Mouse (Mus musculus) Muller cell, postnatal 12 days (primary cell): ENCODE results near the gene Lrrc1.

ENCODE experiments used
- DNase-seq: peaks from one replicate; pipeline ENCODE4 v3.0.0-alpha.2; 2015; ENCODE audit errors: inconsistent ontology term

The Lrrc1 gene

DNA sequence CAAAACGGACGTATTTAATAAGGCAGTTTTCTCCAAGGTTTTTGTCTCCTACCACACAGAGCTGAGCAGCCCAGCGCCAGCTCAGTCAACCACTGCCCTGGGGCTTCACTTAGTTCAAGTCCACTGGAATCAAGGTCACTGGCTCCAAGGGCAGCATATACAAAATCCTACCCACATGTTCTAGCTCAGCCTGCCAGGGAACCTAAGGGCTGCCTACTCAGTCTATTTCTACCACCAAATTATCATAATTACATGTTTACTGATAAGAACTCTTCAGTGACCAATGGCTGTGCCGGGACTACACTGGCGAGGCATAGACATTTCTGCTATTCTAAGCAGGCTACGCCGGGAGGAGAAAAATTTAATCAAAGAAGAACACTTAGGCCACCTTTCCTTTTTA lies 80.8 kb downstream of the Lrrc1 start:
- no peak for DNase-seq

DNA sequence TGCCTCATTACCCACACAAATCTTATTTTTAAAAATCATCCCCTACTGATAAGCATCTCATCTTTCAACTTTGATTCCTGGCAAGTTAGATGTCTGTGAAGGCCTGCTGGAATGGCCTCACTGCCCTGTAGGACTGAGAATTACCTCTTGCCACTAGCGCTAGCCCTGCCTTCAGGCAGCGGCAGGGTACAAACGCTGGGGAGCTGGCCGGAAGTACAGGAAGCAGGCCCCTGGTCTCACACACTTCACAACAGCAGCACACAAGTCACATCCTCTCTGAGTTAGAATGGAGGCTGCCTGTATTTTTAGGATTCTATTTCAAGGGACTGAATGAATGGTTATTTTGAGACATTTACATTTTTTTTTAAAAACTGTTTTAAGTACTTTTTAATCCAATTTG lies 81.5 kb downstream of the Lrrc1 start:
- no peak for DNase-seq

GRCm38 (mm10) chr9:77461371-77461915 lies 83.2 kb downstream of the Lrrc1 start:
- no peak for DNase-seq

DNA sequence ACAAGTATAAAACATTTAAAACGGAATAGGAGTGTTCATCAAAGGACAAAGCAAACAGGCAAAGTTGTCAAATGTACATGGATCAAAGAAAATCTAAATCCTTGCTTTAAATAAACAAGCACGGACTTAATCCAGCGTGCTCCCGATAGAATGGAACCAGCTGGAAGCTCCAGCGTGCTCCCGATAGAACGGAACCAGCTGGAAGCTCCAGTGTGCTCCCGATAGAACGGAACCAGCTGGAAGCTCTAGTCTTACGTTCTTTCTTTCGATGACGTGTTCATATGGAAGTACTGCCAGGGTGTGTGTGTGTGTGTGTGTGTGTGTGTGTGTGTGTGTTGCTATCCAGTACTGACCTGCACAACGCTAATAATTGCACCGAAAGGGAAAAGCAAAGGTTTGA lies 84.3 kb downstream of the Lrrc1 start:
- DNase-seq, result no peak

DNA sequence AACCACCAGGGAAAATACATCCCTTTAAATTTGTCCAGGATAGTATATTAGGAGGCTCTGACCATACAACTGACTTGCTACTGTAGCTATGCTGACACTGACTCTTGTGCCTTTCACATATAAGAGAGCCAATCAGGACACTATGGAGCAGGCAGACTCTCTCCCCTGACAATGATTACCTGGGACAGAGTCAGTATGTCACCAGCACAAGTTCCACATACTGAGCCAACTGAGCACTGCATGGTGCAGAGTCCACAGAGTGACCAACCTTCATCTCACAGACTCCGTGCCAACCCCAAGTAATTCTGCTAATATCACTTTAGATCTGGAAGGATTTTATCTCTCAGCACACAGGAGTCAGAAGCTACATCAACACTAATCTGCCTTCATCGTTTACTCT lies 85.3 kb downstream of the Lrrc1 start:
- DNase-seq, result no peak

DNA sequence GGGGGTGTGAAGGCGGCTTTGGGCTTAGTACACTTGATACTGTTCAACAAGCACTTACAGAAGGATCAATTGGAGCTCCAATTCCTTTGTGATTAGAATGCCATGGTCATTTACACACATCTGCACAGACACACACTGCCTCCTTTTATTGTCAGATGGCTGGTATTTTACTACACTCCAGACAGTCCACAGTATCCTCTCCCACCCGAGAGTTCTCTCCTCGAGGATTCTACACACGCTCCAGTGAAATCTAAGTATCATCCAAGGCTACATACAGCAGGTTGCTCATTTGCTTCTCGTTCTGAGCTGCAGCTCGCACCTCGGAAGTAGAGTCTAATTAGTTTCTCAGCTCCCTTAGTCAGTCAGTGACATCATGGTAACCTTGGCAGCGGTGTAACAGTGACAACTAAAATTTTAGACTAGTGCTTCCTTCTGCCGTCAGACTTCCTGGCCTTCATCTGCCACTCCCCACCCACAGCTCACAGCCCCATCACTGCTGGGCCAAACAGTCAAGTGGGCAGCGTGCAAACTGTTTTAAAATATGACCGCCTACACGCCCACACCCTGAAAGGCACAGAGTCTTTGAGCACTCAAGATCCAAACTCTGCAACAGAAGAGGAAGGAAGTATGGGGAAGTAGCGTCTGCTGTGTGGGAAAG lies 88.4 kb downstream of the Lrrc1 start:
- no peak for DNase-seq

DNA sequence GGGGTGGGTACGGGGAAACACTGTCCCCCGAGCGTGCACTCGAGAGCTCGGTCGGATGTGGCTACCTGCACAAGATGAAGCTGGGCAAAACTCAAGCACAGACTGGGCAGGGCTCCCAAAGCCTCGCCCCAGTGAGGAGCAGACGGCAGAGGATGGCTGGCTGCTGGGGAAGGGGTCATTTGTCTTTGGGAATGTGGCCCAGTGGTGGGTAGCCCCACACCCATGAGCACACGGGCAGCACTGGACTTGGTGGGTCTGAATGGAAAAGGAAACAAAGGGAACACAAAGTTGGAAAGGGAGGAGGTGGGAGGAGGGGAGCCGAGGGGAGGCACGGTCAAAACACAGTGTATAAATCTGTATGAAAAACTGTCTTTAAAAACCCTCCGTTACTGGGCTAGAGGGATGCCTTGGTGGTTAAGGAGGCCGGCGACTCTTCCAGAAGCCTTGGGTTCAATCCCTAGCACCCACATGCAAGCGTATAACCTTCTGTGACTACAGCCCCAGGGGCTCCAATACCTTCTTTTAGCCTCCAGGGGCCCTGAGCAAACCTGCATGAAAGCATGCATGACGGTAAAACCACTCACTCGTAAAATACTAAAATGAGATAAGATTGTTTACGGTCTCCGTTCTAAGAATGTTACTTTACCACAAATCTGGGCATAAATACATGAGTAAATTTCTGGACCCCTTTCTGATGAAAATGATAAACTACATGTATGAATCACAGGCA lies 89.1 kb downstream of the Lrrc1 start:
- DNase-seq, result no peak

DNA sequence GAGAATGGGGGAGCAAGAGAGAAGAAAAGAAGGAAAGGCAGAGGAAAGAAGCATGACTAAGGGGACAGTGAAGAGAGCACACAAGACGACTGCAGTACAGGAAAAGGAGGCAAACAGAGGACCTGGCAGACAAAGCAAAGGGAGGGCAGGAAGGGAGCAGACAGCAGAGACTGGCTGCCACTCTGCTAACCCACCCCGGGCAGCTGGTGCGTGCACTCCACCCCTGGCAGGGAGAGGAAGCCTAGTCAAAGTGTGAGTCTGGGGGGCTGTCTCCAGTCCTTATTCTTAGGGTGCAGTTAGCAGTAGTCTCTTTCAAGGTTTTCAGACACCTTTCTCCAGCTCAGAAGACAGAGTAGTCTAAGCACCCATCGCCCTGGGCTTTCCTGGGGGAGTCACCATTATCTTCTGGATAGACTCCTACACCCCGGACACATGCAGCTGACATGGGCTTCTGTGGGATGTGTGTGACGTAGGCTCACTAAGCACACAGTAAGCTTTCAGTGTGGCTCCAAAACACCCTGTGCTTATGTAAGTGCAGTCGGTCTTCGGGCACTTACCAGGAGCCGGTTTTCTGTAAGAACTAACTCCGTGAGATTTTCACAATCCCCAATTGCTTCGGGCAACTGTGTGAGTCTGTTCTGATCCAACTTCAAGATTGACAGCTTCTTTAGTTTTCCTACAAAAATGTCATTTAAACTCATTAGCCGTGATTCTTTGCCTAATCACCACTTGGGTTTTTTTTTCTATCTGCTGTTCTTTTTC lies 92.4 kb downstream of the Lrrc1 start:
- DNase-seq, result peak; percentile 2

- no peak for DNase-seq
These were observed 94.2 kb downstream of the Lrrc1 start for GRCm38 (mm10) chr9:77450447-77450846.

DNA sequence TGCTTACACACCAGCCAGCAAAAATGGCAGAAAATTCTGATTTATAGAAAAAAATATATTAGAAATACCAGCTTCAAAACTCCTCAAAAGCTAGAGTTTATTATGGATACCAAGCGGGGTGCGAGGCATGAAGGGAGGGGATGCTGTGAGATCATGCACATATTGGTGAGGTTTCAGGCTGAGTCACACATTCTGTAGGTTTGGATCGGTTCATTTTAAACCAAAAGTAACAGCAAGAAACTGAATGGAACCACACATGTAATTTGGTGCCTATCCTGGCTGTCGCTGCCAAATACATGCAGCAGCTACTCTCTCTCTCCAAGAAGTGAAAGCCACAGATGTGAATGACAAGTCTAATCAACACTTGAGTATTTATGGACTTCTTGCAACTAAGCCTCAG lies 99.8 kb downstream of the Lrrc1 start:
- DNase-seq, result no peak

- no peak for DNase-seq
These were observed 105.3 kb downstream of the Lrrc1 start for GRCm38 (mm10) chr9:77439371-77439770.

GRCm38 (mm10) chr9:77438836-77439271 lies 105.8 kb downstream of the Lrrc1 start:
- no peak for DNase-seq

- DNase-seq, result no peak
These were observed 107.5 kb downstream of the Lrrc1 start for GRCm38 (mm10) chr9:77437131-77437530.

DNA sequence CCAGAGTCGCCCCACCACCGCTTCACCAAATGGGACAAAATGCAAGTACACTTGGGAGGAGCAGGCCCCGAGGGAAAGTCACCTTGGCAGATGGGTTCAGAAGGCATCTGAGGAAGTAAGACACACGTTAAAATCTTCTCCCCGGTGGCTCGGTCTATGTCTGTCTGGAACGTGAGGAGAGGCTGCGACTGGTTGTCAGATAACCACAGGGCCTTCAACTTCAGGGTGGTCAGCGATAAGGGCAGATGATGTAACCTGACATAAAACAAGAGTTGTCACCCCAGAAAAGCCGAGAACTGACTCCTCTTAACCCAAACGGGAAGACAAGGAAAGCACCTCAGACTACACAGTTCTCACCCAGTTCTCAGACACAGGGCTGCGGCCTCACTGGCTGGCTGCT lies 109.7 kb downstream of the Lrrc1 start:
- DNase-seq, result no peak

- no peak for DNase-seq
These were observed 111.2 kb downstream of the Lrrc1 start for GRCm38 (mm10) chr9:77433476-77433875.

DNA sequence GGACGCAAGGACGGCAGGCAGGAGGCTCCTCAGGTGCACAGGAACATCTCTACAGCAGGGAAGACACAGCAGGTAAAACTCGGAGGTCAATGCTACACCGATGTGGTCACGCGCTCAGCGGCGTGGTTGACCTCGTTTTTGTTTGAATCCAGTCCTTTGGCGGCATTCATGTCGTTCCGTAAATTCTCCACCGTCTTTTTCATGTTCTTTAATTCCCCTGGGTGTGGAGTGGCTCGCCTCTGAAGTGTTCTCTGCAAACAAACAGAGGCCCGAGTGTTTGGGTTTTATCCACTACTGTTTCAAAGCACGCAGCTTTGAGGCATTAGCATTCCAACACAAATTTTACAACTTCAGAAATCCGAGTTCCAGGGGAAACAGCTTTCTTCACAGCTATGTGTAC lies 112.6 kb downstream of the Lrrc1 start:
- no peak for DNase-seq

- no peak for DNase-seq
These were observed 114.1 kb downstream of the Lrrc1 start for GRCm38 (mm10) chr9:77430413-77431087.

GRCm38 (mm10) chr9:77429230-77430015 lies 115.2 kb downstream of the Lrrc1 start:
- no peak for DNase-seq

- DNase-seq, result no peak
These were observed 115.9 kb downstream of the Lrrc1 start for GRCm38 (mm10) chr9:77428748-77429140.

DNA sequence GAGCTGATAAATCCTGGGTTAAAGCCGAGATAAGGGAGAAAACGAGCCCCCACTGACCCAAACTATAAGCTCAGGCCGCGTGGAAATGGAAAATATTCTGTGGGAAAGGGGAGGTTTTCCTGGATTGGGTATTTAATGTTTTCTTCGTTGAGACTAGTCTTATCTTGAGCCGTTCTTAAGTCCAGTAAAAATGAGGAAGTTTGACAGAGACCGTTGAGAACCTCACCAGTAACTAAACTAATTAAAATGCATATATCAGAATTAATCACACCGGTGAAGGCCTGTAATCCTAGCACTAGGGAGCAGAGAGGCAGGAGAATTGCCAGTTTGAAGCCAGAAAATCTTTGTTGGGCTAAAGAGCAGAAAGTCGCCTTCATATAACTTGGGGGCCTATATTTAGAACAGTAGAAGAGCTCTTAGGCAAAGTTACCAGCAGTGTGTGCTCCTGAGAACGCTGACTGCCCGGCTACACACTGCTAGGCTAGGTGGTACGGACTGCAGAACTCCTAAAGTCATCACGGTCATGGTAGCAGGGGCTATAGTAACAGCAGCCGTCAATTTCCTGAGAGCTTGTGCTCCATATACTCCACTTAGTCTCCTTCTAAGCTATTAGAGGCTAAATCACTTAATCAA lies 116.4 kb downstream of the Lrrc1 start:
- DNase-seq, result no peak
